Mouse (Mus musculus) hindbrain, postnatal 0 days (tissue): Measurements from ENCODE around the gene Mif. TPM values are rescaled to one million over a fixed set of nuclear protein-coding genes. Genes with fewer than 3 reads are reported as not detected.

ENCODE experiments used
- ATAC-seq: fragments of 200-750 bp; cut with Nextera tagmentation; 2 replicates; pipeline ENCODE4 v1.8.0; 2017; ENCODE audit warnings: mild to moderate bottlenecking, moderate TSS enrichment, moderate library complexity
- DNase-seq: peaks from one replicate; pipeline ENCODE4 v3.0.0-alpha.2; 2015; ENCODE audit warnings: low spot score
- H3K27ac ChIP-seq: fragments of 300-500 bp; sonication (generic); 2 replicates; pipeline ENCODE4 v1.5.1; 2014; ENCODE audit warnings: mild to moderate bottlenecking
- H3K27me3 ChIP-seq: fragments of 300-500 bp; sonication (generic); 2 replicates; pipeline ENCODE4 v1.6.1; 2014; ENCODE audit warnings: low read length, mixed read lengths; ENCODE audit not compliant: insufficient read depth
- H3K36me3 ChIP-seq: fragments of 300-500 bp; sonication (generic); 2 replicates; pipeline ENCODE4 v1.6.1; 2014; ENCODE audit warnings: low read length, mixed read lengths; ENCODE audit not compliant: insufficient read depth
- H3K4me1 ChIP-seq: fragments of 300-500 bp; sonication (generic); 2 replicates; pipeline ENCODE4 v1.6.1; 2014; ENCODE audit warnings: antibody characterized with exemption, low read length, mixed read lengths; ENCODE audit not compliant: insufficient read depth
- H3K4me2 ChIP-seq: fragments of 300-500 bp; sonication (generic); 2 replicates; pipeline ENCODE4 v1.6.1; 2014; ENCODE audit warnings: low read depth, mild to moderate bottlenecking, low read length, moderate library complexity, mixed read lengths
- H3K4me3 ChIP-seq: fragments of 300-500 bp; sonication (generic); 2 replicates; pipeline ENCODE4 v1.5.1; 2014; ENCODE audit warnings: low read length
- H3K9ac ChIP-seq: fragments of 300-500 bp; sonication (generic); replicated peaks from 2 replicates; pipeline ENCODE4 v1.6.1; 2014; ENCODE audit warnings: mild to moderate bottlenecking, low read length, moderate library complexity, mixed read lengths
- H3K9me3 ChIP-seq: fragments of 300-500 bp; sonication (generic); 2 replicates; pipeline ENCODE4 v1.6.1; 2016; ENCODE audit warnings: low read length, mixed read lengths
- CTCF ChIP-seq: IDR thresholded peaks from 2 replicates; pipeline ENCODE4 v1.5.1; 2016; ENCODE audit warnings: antibody characterized with exemption, control low read depth, low read depth
- WGBS: fragments of 180-500 bp; shearing (Covaris S2); extraction: QIAGEN DNeasy Blood & Tissue Kit; methylation state at CpG from one replicate; pipeline ENCODE4 v1.1.7; 2014; 5-methylcytosine and 5-hydroxymethylcytosine counted together
- polyA plus RNA-seq: library from polyadenylated mRNA; unstranded; fragments of >200 nt; fragmentation: Nextera tagmentation; extraction: Ambion mirVana; gene quantifications from 2 replicates; pipeline ENCODE4 v1.2.1, GENCODE M21; 2015
- total RNA-seq: library from RNA; depleted of rRNA; stranded (reverse); fragments of >200 nt; gene quantifications from 2 replicates; pipeline ENCODE4 v1.2.3, GENCODE M21; 2014; rRNA removed

Mif gene
- total and polyA plus RNA-seq, 2 experiments from 2014 or later, result 1,072 to 1,891 TPM

- no peak for ATAC-seq
- DNase-seq, result no peak
- TF ChIP-seq CTCF, result no peak
- H3K4me3 ChIP-seq, result no peak overlapping the region
- H3K9me3 ChIP-seq, result no peaks in the 10 kb centered on the region
- 83% methylated on average over 4 of the region's 4 CpGs for WGBS
- H3K36me3 ChIP-seq, result no peaks in the 10 kb centered on the region
- no peak overlapping the region for H3K4me2 ChIP-seq
- H3K9ac ChIP-seq, result no peak overlapping the region
- no peaks in the 10 kb centered on the region for H3K27me3 ChIP-seq
- H3K4me1 ChIP-seq, result no peaks in the 10 kb centered on the region
- no peak overlapping the region for H3K27ac ChIP-seq
Observed at GRCm38 (mm10) chr10:75824530-75824929, 35.5 kb downstream of the Mif start.

- no peaks in the 10 kb centered on the region for H3K9me3 ChIP-seq
- no peaks in the 10 kb centered on the region for H3K36me3 ChIP-seq
- TF ChIP-seq CTCF, result no peak
- H3K27me3 ChIP-seq, result no peaks in the 10 kb centered on the region
- ATAC-seq (no peak), DNase-seq (no peak)
- no peak overlapping the region for H3K4me3 ChIP-seq
- no peaks in the 10 kb centered on the region for H3K4me1 ChIP-seq
- no peak overlapping the region for H3K27ac ChIP-seq
- H3K9ac ChIP-seq, result no peak overlapping the region
- no peak overlapping the region for H3K4me2 ChIP-seq
- WGBS, result 91% methylated on average over 1 of the region's 1 CpGs
Observed at GRCm38 (mm10) chr10:75823782-75824181, 36.3 kb downstream of the Mif start.

GRCm38 (mm10) chr10:75822443-75822842, 37.6 kb downstream of the Mif start, which contains the start of gene Gstt4:
Gstt4 (minus strand) TSS chr10:75822543.
- DNase-seq (no peak), ATAC-seq (no peak)
- Histone ChIP-seq H3K9me3 (no peaks in the 10 kb centered on the region), H3K4me2 (no peak within 1 kb of the TSS), H3K36me3 (no peaks in the 10 kb centered on the region), H3K9ac (no peak within 1 kb of the TSS), H3K4me3 (no peak within 1 kb of the TSS), H3K27me3 (no peaks in the 10 kb centered on the region), H3K27ac (no peak within 1 kb of the TSS), H3K4me1 (no peaks in the 10 kb centered on the region)
- WGBS, result 90% methylated on average over 2 of the region's 2 CpGs
- no peak for TF ChIP-seq CTCF

- no peak overlapping the region for H3K4me2 ChIP-seq
- H3K4me1 ChIP-seq, result no peaks in the 10 kb centered on the region
- no peak for TF ChIP-seq CTCF
- no peaks in the 10 kb centered on the region for H3K9me3 ChIP-seq
- H3K9ac ChIP-seq, result no peak overlapping the region
- ATAC-seq (no peak), DNase-seq (no peak)
- no peaks in the 10 kb centered on the region for H3K36me3 ChIP-seq
- H3K27ac ChIP-seq, result no peak overlapping the region
- no peak overlapping the region for H3K4me3 ChIP-seq
- WGBS, result 90% methylated on average over 5 of the region's 5 CpGs
- no peaks in the 10 kb centered on the region for H3K27me3 ChIP-seq
Observed at GRCm38 (mm10) chr10:75819882-75820281, 40.2 kb downstream of the Mif start.

GRCm38 (mm10) chr10:75818641-75819040, 41.4 kb downstream of the Mif start:
- whole genome bisulfite sequencing, result 62% methylated on average over 10 of the region's 10 CpGs
- Histone ChIP-seq H3K4me2 (no peak overlapping the region), H3K27me3 (no peaks in the 10 kb centered on the region), H3K9ac (no peak overlapping the region), H3K9me3 (no peaks in the 10 kb centered on the region), H3K4me3 (no peak overlapping the region), H3K27ac (no peak overlapping the region), H3K4me1 (no peaks in the 10 kb centered on the region), H3K36me3 (no peaks in the 10 kb centered on the region)
- DNase-seq (no peak), ATAC-seq (no peak)
- no peak for TF ChIP-seq CTCF

Other genes starting within 250 kb of the Mif start
- 14.4 and 14.9 TPM in 2 replicates for gene Susd2, start 216.2 kb downstream of the Mif start, total RNA-seq
- 11.2 and 11.4 TPM in 2 replicates for gene Susd2, start 216.2 kb downstream of the Mif start, polyA plus RNA-seq
- 92.9 and 96.4 TPM in 2 replicates for gene Cabin1, start 95.9 kb downstream of the Mif start, total RNA-seq
- 30.1 and 33.6 TPM in 2 replicates for gene Cabin1, start 95.9 kb downstream of the Mif start, polyA plus RNA-seq
- 63.6 and 67.4 TPM in 2 replicates for gene Ddt, start 86.8 kb downstream of the Mif start, total RNA-seq
- 115 and 120 TPM in 2 replicates for gene Ddt, start 86.8 kb downstream of the Mif start, polyA plus RNA-seq
- gene Gm20441, start 79.3 kb downstream of the Mif start, total RNA-seq, result not detected in 2 replicates
- gene Gm20441, start 79.3 kb downstream of the Mif start, polyA plus RNA-seq, result not detected in 2 replicates
- gene Gstt3, start 78.8 kb downstream of the Mif start, total RNA-seq, result 1.8 and 3.2 TPM in 2 replicates
- 2.8 and 4.2 TPM in 2 replicates for gene Gstt3, start 78.8 kb downstream of the Mif start, polyA plus RNA-seq
- 38.1 and 39.3 TPM in 2 replicates for gene Gstt1, start 61.7 kb downstream of the Mif start, total RNA-seq
- gene Gstt1, start 61.7 kb downstream of the Mif start, polyA plus RNA-seq, result 20.8 and 24.4 TPM in 2 replicates
- gene Gstt4, start 37.7 kb downstream of the Mif start, total RNA-seq, result not detected in 2 replicates
- gene Gstt4, start 37.7 kb downstream of the Mif start, polyA plus RNA-seq, result not detected in 2 replicates
- 2.1 and 10.2 TPM in 2 replicates for gene Gstt2, start 22.8 kb downstream of the Mif start, total RNA-seq
- gene Gstt2, start 22.8 kb downstream of the Mif start, polyA plus RNA-seq, result 9.3 and 11.1 TPM in 2 replicates
- gene Derl3, start 33.2 kb upstream of the Mif start, total RNA-seq, result 0.79 and 1.8 TPM in 2 replicates
- 0.63 and 0.74 TPM in 2 replicates for gene Derl3, start 33.2 kb upstream of the Mif start, polyA plus RNA-seq
- 142 and 156 TPM in 2 replicates for gene Smarcb1, start 61.4 kb upstream of the Mif start, total RNA-seq
- 197 and 199 TPM in 2 replicates for gene Smarcb1, start 61.4 kb upstream of the Mif start, polyA plus RNA-seq
- gene Chchd10, start 72.9 kb upstream of the Mif start, total RNA-seq, result 327 and 332 TPM in 2 replicates
- 304 and 312 TPM in 2 replicates for gene Chchd10, start 72.9 kb upstream of the Mif start, polyA plus RNA-seq
- 6.1 and 9.5 TPM in 2 replicates for gene Mmp11, start 76.3 kb upstream of the Mif start, total RNA-seq
- 7.8 and 8.3 TPM in 2 replicates for gene Mmp11, start 76.3 kb upstream of the Mif start, polyA plus RNA-seq
- gene Gm867, start 80.4 kb upstream of the Mif start, total RNA-seq, result 0.73 TPM in 1 of 2 replicates, not detected in the other
- 2.3 and 2.4 TPM in 2 replicates for gene Gm867, start 80.4 kb upstream of the Mif start, polyA plus RNA-seq
- not detected in 2 replicates for gene Vpreb3, start 82.8 kb upstream of the Mif start, total RNA-seq
- gene Vpreb3, start 82.8 kb upstream of the Mif start, polyA plus RNA-seq, result 0.52 and 0.75 TPM in 2 replicates
- not detected in 2 replicates for gene Gm5134, start 94.3 kb upstream of the Mif start, total RNA-seq
- not detected in 2 replicates for gene Gm5134, start 94.3 kb upstream of the Mif start, polyA plus RNA-seq
- gene Zfp280b, start 172.4 kb upstream of the Mif start, total RNA-seq, result 6.8 and 7.9 TPM in 2 replicates
- gene Zfp280b, start 172.4 kb upstream of the Mif start, polyA plus RNA-seq, result 10.0 and 10.5 TPM in 2 replicates